Mouse (Mus musculus) cerebellum, adult 9-11 months (tissue): ENCODE measurements at regions not wholly inside any gene's neighbourhood (a gene's known extent, or its start where the extent isn't known, plus 50 kb on each side); places are given as distances from the start of the nearest gene placed in this dataset.

Experiments used
- DNase-seq: peaks from one replicate; pipeline ENCODE4 v3.0.0; 2022

- DNase-seq, result no peak
Measured at GRCm38 (mm10) chr16:24042216-24042615, 53.6 kb upstream of the Bcl6 start.

GRCm38 (mm10) chr16:24041403-24041802 is 52.8 kb upstream of the Bcl6 start:
- DNase-seq, result no peak

DNA sequence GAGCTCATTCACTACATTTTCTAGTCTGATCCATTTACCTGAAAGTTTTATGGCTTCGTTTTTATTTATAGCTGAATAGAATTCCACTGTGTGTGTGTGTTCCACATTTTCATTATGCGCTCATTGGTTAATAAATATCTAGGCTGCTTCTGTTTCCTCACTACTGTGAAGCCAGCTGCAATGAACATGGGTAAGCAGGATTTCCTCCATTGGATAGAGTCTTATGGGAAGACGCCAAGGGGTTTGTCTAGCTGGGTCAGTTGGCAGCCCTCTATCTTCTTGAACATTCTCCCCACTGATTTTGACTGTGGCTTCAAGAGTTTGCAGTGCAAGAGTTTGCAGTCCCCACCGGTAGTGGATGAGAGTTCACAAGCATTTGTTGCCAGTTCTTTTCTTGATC is 51.1 kb upstream of the Bcl6 start:
- no peak for DNase-seq
